Mouse (Mus musculus): ENCODE data around the gene Hagh. TPM values are rescaled to one million over a fixed set of nuclear protein-coding genes. Genes with fewer than 3 reads are reported as not detected.

Gene Hagh
- polyA plus RNA-seq, 1 experiment from 2014 or later, result 39.9 TPM

- H3K9ac ChIP-seq, result peak within 1 kb of the TSS; percentile 88
- H3K9me3 ChIP-seq (replicated peaks), result no peaks in the 10 kb centered on the region
- peak within 1 kb of the TSS; percentile 89 for H3K4me2 ChIP-seq
- peaks cover 26% of the 10 kb centered on the region for H3K4me1 ChIP-seq (replicated peaks)
- peak within 1 kb of the TSS; percentile 86 for H3K4me3 ChIP-seq
- H3K36me3 ChIP-seq, result peaks cover 46% of the 10 kb centered on the region
- peak; percentile 96 for ATAC-seq (ENCODE audit: insufficient number of reproducible peaks, low FRiP score)
- H3K27me3 ChIP-seq (replicated peaks), result no peaks in the 10 kb centered on the region
- WGBS, result under 1% methylated on average over 69 of the region's 69 CpGs
- H3K27ac ChIP-seq (ENCODE audit: poor library complexity, severe bottlenecking), result peak within 1 kb of the TSS; percentile 71
These were observed 46.4 kb downstream of the Hagh start, which contains the start of the genes Nubp2 and Spsb3 for GRCm38 (mm10) chr17:24886134-24886931. Nubp2 (minus strand) TSS chr17:24886349. Spsb3 (plus strand) TSS chr17:24886643.

DNA sequence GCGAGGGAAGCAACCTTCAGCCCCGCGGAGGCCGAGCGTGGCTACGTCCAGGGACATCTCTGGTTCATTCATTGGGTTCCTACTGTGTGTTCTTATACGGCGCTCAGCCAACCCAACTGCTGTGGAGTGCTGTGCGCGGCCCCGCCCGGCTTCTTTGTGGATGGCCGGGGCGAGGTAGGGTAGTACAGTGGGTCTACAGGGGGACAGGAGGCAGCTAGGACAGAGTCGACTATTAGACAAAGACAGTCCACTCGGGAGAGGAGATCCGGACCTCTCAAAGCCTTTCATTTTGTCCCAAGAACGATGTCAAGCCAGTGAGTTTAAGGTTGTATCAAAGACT, 47.0 kb downstream of the Hagh start:
- H3K4me2 ChIP-seq, result peak overlapping the region; percentile 89
- H3K9ac ChIP-seq, result peak overlapping the region; percentile 88
- peaks cover 51% of the 10 kb centered on the region for H3K36me3 ChIP-seq
- H3K9me3 ChIP-seq (replicated peaks), result no peaks in the 10 kb centered on the region
- peaks cover 23% of the 10 kb centered on the region for H3K4me1 ChIP-seq (replicated peaks)
- H3K27me3 ChIP-seq (replicated peaks), result no peaks in the 10 kb centered on the region
- ATAC-seq (ENCODE audit: insufficient number of reproducible peaks, low FRiP score), result peak; percentile 16; the same call in 1 of the 2 replicates
- H3K27ac ChIP-seq (ENCODE audit: poor library complexity, severe bottlenecking), result peak overlapping the region; percentile 71
- WGBS, result 1% methylated on average over 18 of the region's 18 CpGs
- H3K4me3 ChIP-seq, result peak overlapping the region; percentile 81

DNA sequence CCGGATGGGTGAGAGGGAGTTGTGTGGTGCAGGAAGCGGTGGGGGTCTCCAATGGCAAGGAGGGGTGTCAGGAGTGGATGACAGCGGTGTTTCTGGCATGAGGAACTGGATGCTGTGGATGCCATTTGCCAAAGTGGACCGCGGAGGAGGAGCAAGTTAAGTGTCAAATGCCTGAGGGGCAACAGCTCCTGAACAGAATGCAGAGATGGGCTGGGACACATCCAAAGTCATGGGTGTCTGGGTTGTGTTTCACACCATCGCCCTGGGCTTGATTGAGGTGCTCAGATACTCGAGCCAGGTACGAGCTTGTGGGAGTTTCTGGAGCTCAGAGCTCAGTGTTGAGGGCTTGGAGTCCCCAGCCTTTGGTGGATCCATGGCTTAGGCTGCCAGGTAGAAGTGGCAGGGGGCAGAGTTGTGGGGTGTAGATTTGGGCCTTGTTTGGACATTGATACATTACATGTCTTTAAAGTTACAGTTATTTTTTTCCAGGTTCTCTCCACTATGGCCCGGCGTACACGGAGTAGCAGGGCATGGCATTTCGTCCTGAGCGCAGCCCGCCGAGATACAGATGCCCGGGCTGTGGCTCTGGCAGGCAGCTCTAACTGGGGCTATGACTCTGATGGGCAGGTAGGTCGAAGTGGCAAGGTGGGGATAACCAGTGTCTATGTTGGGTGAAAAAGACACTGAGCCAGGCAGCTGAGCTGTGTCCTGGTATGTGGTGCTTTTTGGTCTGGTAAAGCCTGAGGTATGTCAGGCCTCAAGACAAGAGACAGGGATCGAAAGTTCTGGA, 47.5 kb downstream of the Hagh start:
- Histone ChIP-seq H3K4me1 (replicated peaks) (peaks cover 22% of the 10 kb centered on the region), H3K4me3 (peak overlapping the region; percentile 81), H3K36me3 (peaks cover 55% of the 10 kb centered on the region), H3K4me2 (peak overlapping the region; percentile 89), H3K9ac (peak overlapping the region; percentile 88), H3K27ac (ENCODE audit: poor library complexity, severe bottlenecking) (peak overlapping the region; percentile 71), H3K27me3 (replicated peaks) (no peaks in the 10 kb centered on the region), H3K9me3 (replicated peaks) (no peaks in the 10 kb centered on the region)
- WGBS, result 57% methylated on average over 18 of the region's 18 CpGs
- no peak for ATAC-seq (ENCODE audit: insufficient number of reproducible peaks, low FRiP score)

GRCm38 (mm10) chr17:24888862-24889261, 48.9 kb downstream of the Hagh start:
- Histone ChIP-seq H3K9me3 (replicated peaks) (no peaks in the 10 kb centered on the region), H3K4me1 (replicated peaks) (peaks cover 28% of the 10 kb centered on the region), H3K27me3 (replicated peaks) (no peaks in the 10 kb centered on the region), H3K36me3 (peaks cover 56% of the 10 kb centered on the region), H3K4me3 (no peak overlapping the region), H3K4me2 (no peak overlapping the region), H3K9ac (no peak overlapping the region), H3K27ac (ENCODE audit: poor library complexity, severe bottlenecking) (no peak overlapping the region)
- WGBS, result 85% methylated on average over 3 of the region's 3 CpGs
- ATAC-seq (ENCODE audit: insufficient number of reproducible peaks, low FRiP score), result no peak

- no peak for ATAC-seq (ENCODE audit: insufficient number of reproducible peaks, low FRiP score)
- no peaks in the 10 kb centered on the region for H3K9me3 ChIP-seq (replicated peaks)
- H3K27ac ChIP-seq (ENCODE audit: poor library complexity, severe bottlenecking), result no peak overlapping the region
- H3K4me2 ChIP-seq, result no peak overlapping the region
- WGBS, result 88% methylated on average over 19 of the region's 19 CpGs
- no peaks in the 10 kb centered on the region for H3K27me3 ChIP-seq (replicated peaks)
- H3K4me1 ChIP-seq (replicated peaks), result peaks cover 28% of the 10 kb centered on the region
- no peak overlapping the region for H3K4me3 ChIP-seq
- H3K9ac ChIP-seq, result no peak overlapping the region
- H3K36me3 ChIP-seq, result peaks cover 51% of the 10 kb centered on the region
These were observed 50.5 kb downstream of the Hagh start for GRCm38 (mm10) chr17:24890151-24891092.

- H3K4me3 ChIP-seq, result no peak overlapping the region
- H3K4me2 ChIP-seq, result no peak overlapping the region
- H3K27ac ChIP-seq (ENCODE audit: poor library complexity, severe bottlenecking), result no peak overlapping the region
- no peaks in the 10 kb centered on the region for H3K9me3 ChIP-seq (replicated peaks)
- no peak for ATAC-seq (ENCODE audit: insufficient number of reproducible peaks, low FRiP score)
- peaks cover 51% of the 10 kb centered on the region for H3K36me3 ChIP-seq
- H3K9ac ChIP-seq, result no peak overlapping the region
- 90% methylated on average over 13 of the region's 13 CpGs for WGBS
- no peaks in the 10 kb centered on the region for H3K27me3 ChIP-seq (replicated peaks)
- H3K4me1 ChIP-seq (replicated peaks), result peaks cover 31% of the 10 kb centered on the region
These were observed 51.4 kb downstream of the Hagh start for GRCm38 (mm10) chr17:24891321-24891720.

GRCm38 (mm10) chr17:24892785-24893184, 52.8 kb downstream of the Hagh start:
- H3K9ac ChIP-seq, result no peak overlapping the region
- peaks cover 61% of the 10 kb centered on the region for H3K36me3 ChIP-seq
- H3K4me3 ChIP-seq, result no peak overlapping the region
- peaks cover 35% of the 10 kb centered on the region for H3K4me1 ChIP-seq (replicated peaks)
- H3K9me3 ChIP-seq (replicated peaks), result no peaks in the 10 kb centered on the region
- H3K27me3 ChIP-seq (replicated peaks), result no peaks in the 10 kb centered on the region
- ATAC-seq (ENCODE audit: insufficient number of reproducible peaks, low FRiP score), result no peak
- H3K27ac ChIP-seq (ENCODE audit: poor library complexity, severe bottlenecking), result no peak overlapping the region
- WGBS, result 89% methylated on average over 12 of the region's 12 CpGs
- no peak overlapping the region for H3K4me2 ChIP-seq

DNA sequence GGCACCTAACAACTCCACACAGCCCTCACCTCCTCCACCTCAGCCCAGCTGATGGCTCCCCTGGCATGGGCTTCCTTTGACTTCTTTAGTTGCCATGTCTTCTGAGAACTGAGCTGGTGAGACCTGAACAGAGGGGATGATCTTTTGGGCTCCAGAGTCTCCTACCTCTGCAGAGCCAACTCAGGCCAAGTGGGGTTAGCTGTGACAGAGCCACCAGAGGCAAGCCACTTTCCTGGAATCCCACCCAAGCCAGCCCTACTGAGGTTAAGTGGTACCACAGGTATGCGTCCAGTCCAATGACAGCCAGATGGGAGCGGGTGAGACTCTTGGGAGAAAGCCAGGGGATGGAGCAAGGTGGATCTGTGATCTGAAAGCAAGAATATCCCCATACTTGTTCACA, 53.3 kb downstream of the Hagh start:
- Histone ChIP-seq H3K4me1 (replicated peaks) (peaks cover 34% of the 10 kb centered on the region), H3K4me2 (no peak overlapping the region), H3K9me3 (replicated peaks) (no peaks in the 10 kb centered on the region), H3K4me3 (no peak overlapping the region), H3K36me3 (peaks cover 66% of the 10 kb centered on the region), H3K27ac (ENCODE audit: poor library complexity, severe bottlenecking) (no peak overlapping the region), H3K27me3 (replicated peaks) (no peaks in the 10 kb centered on the region), H3K9ac (no peak overlapping the region)
- 89% methylated on average over 2 of the region's 2 CpGs for WGBS
- no peak for ATAC-seq (ENCODE audit: insufficient number of reproducible peaks, low FRiP score)

- H3K36me3 ChIP-seq, result peaks cover 71% of the 10 kb centered on the region
- H3K9ac ChIP-seq, result peak overlapping the region; percentile 94
- WGBS, result 10% methylated on average over 31 of the region's 31 CpGs
- H3K27me3 ChIP-seq (replicated peaks), result no peaks in the 10 kb centered on the region
- peak overlapping the region; percentile 84 for H3K27ac ChIP-seq (ENCODE audit: poor library complexity, severe bottlenecking)
- H3K4me2 ChIP-seq, result peak overlapping the region; percentile 96
- peak overlapping the region; percentile 69 for H3K4me3 ChIP-seq
- no peaks in the 10 kb centered on the region for H3K9me3 ChIP-seq (replicated peaks)
- peak; percentile 14; the same call in 1 of the 2 replicates for ATAC-seq (ENCODE audit: insufficient number of reproducible peaks, low FRiP score)
- H3K4me1 ChIP-seq (replicated peaks), result peaks cover 43% of the 10 kb centered on the region
These were observed 54.4 kb downstream of the Hagh start for GRCm38 (mm10) chr17:24894061-24894994.
